Mouse (Mus musculus): Measurements from ENCODE around the gene Ostm1.

GRCm38 (mm10) chr10:42578281-42578675 is 5.3 kb upstream of the Ostm1 start:
- TF ChIP-seq CTCF (IDR thresholded peaks at IDR 0.05; ENCODE audit: control insufficient read depth, insufficient read depth, insufficient read length) = no peak
- no peak for TF ChIP-seq MYOG (IDR thresholded peaks at IDR 0.05; ENCODE audit: control insufficient read depth, extremely low read depth, insufficient read length)
- no peak for TF ChIP-seq MAX (IDR thresholded peaks at IDR 0.05)
- TF ChIP-seq FOSL1 (IDR thresholded peaks at IDR 0.05; ENCODE audit: insufficient read depth, low read length, poor library complexity, severe bottlenecking) = no peak
- TF ChIP-seq USF1 (IDR thresholded peaks at IDR 0.05; ENCODE audit: low read depth) = no peak
- no peak for TF ChIP-seq MYOD1 (IDR thresholded peaks at IDR 0.05; ENCODE audit: control insufficient read depth, insufficient read length, low read depth)
